Mouse (Mus musculus) thymus, postnatal 0 days (tissue): ENCODE measurements around the gene Arhgef11. TPM values are rescaled to one million over a fixed set of nuclear protein-coding genes. Genes with fewer than 3 reads are reported as not detected.

Source experiments
- DNase-seq: peaks from one replicate; pipeline ENCODE4 v3.0.0-alpha.2; 2015; ENCODE audit warnings: low spot score
- polyA plus RNA-seq: library from polyadenylated mRNA; unstranded; fragments of >200 nt; fragmentation: Nextera tagmentation; extraction: Ambion mirVana; gene quantifications from 2 replicates; pipeline ENCODE4 v1.2.1, GENCODE M21; 2015

The Arhgef11 gene
- polyA plus RNA-seq, 1 experiment from 2014 or later: 4.0 TPM

DNA sequence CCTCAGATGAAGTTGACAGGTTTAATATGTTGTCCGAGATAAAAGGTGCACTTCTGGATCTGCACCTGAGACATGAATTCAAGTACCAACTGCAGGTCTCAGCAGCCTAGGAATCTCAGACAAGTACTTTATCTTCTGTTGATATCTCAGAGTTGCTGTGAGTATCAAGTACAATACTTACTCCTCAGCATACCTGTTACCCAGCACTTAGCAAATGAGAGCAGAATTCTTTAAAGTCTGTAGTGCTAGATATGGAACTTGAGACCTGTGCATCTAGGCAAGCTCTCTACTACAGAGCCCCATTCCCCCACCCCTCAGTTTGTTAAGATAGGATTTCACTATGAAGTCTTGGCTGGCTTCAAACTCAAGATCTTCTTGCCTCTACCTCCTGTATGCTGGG lies 43.9 kb downstream of the Arhgef11 start:
- DNase-seq: no peak

DNA sequence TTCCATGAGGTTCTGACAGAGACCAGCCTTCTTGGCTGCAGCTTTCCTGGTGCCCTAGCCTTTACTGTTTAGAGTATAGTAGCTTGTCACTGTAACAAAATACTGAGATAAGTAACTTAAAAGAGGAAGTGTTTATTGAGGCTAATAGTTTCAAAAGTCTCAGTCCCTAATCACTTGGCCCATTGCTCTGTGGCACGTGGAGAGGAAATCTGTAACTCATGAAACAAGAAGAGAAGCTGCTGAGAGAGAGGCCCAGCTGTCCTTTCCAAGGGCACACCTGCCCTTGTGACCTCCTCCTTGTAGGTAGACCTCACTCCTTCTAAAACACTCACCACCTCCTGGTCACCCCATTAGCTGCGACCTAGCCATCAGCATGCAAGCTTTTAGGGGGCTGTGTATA lies 101.2 kb downstream of the Arhgef11 start:
- DNase-seq: no peak

DNA sequence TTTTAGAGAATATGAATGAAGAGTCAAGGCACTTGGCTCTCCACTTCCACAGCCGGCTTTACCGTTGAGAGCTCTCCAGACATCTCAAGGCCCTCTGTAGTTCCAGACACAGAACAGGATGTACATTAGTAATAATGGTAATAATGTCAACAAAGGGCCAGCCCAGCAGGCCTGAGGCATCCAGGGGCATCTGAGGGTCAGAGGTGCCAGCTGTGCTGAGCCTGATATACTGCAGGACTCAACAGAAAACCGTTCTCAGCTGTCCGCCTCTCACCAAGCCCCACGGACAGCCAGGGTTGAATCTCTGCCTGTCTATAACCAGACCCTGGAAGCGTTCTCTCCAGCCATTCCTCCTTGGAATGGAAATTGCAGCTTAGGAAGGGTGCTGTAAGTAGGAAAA lies 107.2 kb downstream of the Arhgef11 start:
- no peak for DNase-seq

DNA sequence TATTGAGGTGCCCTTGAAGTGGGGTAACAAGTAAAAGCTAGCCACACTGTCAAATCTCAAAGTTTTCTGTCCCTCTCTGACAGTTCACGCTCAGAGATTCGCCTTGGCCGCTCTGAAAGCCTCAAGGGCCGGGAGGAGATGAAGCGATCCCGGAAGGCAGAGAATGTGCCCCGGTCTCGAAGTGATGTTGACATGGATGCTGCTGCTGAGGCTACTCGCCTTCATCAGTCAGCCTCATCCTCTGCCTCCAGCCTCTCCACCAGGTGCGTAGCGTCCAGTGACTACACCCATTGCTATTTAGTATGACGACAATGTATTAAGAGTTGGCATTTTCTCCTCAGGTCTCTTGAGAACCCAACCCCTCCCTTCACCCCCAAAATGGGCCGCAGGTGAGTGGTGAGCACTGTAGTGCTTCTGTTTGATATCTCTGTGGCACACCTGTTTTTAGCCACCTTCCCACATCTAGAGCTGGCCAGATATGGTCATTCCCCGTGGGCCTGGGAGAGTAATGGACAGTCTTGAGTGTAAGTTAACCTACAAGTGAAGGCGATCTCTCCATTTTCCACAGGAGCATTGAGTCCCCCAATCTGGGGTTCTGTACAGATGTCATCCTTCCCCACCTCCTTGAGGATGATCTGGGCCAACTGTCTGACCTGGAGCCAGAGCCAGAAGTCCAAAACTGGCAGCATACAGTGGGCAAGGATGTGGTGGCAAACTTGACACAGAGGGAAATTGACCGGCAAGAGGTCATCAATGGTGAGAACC lies 108.2 kb downstream of the Arhgef11 start:
- no peak for DNase-seq

DNA sequence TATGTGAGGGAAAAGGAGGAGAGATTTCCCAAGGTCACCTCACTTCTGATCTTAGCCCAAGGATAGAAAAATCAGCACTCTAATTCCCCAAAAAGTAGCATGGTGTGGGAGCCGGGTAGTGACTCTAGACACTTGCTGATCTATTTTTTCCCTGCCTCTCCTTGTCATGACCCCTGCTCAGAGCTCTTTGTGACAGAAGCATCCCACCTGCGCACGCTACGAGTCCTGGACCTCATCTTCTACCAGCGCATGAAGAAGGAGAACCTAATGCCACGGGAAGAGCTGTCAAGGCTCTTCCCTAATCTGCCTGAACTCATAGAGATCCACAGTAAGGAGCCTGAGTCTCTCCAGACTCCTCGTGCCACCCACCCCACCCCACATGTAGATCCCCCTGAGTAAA lies 108.8 kb downstream of the Arhgef11 start:
- no peak for DNase-seq

DNA sequence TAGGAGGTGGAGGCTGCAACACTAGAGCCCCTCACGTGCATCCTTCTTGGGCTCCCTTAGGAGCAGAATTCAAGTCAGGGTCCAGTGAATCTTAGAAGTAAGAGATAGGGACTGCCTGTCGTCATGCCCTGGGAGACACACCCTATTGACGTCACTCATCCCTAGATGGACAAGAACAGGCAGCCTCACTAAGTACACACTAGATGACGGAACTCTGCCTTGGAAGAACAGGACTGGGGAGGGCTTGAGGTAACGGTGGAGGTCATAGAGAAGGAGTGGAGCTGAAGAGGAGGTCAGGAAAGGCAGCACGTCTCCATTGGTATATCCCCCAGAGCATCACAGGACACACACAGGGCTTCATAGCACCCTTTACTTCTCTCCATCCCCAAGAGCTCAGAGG lies 111.3 kb downstream of the Arhgef11 start:
- DNase-seq: no peak

DNA sequence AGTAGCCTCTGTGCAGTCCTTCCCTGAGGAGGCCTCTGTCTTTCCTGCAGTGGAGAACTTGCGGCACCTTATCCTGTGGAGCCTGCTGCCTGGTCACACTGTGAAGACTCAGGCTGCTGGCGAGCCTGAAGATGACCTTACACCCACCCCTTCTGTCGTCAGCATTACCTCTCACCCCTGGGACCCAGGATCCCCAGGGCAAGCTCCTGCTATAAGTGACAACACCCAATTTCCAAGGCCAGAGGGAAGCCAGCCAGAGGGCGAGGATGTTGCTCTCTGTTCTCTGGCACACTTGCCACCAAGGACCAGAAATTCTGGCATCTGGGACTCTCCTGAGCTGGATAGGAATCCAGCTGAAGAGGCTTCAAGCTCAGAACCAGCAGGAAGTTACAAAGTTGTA lies 115.7 kb downstream of the Arhgef11 start:
- no peak for DNase-seq

DNA sequence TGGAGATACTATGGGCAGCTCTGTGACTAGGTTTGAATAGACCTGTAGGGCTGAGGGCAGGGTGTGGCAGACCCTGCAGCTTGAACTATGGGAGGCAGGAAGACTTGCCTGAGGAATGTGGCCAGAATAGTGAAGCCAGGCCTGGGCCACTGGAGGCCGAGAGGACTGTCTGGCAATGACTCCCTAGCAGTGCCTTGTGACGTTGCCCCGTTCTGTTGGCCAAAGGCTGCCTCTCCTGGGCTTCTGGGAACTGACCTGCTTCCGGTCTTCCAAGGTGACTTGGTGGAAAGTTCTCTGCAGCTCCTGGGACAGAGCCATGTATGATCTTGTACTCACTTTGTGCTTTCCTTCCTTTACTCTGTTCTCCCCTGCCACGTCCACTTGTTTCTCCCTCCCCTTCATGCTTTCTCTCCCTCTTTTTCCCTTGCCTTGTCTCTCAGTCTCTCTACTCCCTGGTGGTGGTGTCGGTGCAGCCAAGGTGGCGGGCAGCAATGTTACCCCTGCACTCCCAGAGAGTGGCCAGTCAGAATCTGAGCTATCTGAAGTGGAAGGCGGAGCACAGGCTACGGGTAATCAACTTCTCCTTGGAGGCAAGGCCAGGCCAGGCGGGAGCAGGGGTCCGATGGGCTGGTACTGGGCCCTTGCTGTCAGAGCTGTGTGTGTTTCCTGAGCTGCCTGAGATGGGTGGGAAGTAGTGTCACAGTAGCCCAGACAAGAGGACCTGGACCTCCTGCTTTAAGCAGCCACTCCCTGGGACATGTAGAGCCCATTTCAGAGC lies 116.8 kb downstream of the Arhgef11 start:
- DNase-seq: no peak

DNA sequence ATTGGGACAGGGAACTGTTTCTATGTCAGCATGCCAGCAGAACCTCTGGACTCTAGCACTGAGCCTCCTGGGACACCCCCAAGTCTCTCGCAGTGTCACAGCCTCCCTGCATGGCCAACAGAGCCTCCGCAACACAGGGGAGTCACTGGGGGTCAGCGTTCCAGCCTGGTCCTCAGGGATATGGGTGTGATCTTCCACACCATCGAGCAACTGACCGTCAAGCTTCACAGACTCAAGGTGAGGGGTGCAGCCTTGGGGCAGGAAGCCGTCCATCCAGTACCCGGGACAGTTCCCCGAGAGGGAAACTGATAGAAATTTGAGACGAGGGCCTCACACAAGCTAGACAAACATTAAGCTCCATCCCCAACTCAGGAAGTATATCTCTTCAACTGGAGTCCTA lies 118.0 kb downstream of the Arhgef11 start:
- no peak for DNase-seq

DNA sequence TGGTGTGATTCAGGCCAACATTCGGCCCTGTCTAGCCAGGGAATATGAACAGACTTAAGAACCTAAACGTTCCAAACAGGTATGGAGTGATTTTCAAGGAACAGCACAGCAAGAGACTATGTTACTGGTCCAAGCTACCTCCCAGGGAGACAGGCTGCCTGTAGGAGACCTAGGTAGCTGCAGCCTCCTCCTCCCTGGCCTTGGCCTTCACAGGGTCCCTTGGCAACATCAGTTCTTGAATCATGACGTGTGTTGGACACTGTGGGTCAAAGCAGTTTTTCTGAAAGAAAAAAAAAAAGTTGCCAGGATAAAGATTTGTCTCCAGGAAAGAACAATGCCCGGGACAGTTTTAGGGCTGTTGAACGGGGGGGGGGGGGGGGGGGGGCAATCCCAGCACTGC lies 121.5 kb downstream of the Arhgef11 start:
- DNase-seq: no peak

DNA sequence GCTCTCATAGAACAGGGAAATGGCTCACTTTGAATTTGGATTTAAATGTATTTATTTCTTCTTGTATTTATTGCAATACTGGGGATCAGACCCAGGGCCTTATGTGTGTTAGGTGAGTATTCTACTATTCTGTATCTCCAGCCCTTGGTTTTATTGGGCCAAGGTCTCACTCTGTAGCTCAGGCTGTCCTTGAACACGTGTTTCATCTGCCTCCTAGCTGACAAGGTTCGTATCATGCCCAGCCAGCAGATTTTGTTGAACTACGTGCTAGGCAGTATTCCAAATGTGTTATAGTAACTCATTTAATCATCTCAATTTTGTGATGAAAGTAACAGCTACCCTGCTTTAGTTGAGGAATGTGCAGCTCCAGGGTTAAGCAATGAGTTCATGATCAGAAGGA lies 124.7 kb downstream of the Arhgef11 start:
- no peak for DNase-seq

DNA sequence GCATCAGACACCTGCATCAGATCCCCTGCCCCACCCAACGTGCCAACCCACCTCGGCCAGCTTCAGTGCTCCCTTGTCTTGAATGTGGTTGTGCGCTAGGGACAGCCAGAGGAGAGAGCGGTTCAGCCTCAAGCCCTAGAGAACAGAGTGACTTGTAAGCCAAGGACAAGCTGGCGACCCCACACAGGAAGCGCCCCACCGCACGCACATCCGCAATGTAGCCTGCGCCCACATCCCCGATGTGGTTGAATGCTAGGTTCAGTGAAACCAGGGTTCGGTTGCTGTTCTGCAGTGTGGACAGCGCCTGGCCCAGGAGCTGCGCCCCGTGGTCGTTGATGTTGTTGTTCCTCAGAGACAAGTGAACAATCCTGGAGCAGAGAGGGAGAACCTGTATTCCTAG lies 125.4 kb downstream of the Arhgef11 start:
- DNase-seq: peak; percentile 75

DNA sequence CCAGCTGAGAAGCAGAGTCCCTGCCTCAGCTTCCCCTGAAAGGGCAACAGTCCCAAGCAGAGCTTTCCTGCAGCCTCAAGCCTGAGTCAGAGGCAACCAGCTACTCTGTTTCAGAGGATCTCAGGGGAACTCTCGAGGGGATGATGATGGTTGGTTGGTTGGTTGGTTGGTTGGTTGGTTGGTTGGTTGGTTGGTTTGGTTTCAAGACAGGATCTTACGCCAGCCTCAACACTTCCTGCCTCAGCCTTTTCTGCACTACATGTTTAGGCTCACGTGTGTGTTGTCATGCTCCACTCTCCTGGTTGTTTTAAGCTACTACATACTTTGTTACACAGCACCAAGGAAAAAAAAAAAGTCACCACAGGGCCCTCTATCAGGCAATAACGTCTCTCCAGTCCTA lies 126.6 kb downstream of the Arhgef11 start:
- no peak for DNase-seq

DNA sequence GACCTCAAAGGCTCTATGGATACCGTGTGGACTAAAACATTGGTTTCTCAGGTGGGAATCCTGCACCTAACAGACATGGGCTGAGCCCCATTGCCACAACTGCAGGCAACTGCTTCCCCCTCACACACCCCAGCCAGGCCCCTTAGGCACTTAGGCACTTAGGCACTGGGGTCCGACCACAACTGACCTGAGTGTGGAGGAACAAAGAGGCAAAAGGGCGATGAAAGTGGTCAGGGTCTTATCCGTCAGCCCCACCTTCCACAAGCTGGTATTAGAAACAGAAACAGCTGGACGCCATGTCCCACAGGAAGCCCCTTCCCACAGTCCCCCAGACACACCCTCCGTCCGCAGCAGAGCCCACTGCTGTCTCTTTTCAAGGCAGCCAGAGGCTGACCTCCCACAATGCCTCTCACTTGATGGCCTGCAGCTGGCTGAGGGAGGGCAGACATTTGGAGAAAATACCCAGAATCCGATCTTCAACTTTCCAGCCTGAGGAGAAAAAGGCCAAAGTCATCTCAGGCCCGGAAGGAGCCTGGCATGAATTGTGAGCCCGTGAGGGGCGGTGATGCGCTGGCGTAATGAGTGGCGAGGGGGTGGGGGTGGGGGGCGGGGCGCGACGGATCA lies 127.8 kb downstream of the Arhgef11 start:
- DNase-seq: no peak

DNA sequence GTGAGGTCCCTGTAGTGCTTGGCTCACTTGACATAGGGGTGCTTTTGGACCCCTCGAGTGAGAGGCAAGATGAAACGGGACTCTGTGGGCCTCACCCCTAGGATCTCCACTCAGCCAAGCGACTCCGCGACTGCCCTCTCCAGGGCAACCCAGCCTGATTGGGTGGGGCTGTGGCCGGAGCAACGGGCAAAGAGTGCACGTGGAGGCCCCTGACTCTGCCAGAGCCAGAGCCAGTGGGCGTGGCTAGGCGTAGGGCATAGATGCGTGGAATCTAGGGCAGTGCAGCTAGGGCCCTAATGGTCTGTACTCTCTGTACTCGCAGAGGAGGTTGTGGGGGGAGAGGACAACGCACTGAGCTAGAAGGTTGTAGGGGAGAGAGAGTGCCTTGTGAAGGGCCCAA lies 131.1 kb downstream of the Arhgef11 start, which contains the start of gene Lrrc71:
Gene Lrrc71, minus strand, starts transcription at position 195 of the 400 bp plus-strand sequence.
- no peak for DNase-seq

DNA sequence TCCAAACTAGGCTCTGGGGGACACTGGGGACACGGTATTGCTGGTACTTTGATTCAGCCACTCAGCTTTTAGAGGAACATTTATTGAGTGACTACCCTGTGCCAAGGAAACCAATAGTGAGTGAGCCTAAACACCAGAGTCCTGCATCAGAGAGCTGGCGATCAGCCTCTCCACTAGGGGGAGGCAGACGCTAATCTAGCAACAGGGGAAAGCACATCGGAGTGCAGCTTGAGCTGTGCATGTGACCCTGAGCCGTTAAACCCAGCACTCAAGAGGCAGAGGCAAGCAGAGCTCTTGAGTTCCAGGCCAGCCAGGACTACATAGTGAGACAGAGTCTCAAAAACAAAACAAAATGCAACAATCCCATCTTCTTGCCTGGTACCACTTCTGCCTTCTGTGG lies 131.7 kb downstream of the Arhgef11 start:
- peak; percentile 72 for DNase-seq

DNA sequence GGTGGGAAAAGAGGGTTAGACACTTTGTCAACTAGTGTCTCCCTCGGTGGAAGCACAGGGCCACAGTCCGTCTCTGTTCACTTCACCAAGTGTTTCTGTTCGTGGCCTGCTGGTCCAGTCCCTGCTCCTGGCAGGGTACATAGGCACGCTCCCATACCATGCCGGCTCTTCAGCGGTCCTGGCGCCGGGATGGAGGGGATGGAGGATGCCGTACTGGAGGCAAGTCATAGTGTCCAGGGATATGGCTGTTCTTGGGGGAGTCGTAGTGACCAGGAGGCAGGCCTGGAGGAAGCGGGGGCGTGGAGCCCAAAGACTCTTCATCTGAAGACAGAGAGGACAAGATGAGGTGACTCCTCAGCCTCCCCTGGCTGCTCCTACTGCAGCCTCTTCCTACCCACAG lies 132.6 kb downstream of the Arhgef11 start:
- no peak for DNase-seq

DNA sequence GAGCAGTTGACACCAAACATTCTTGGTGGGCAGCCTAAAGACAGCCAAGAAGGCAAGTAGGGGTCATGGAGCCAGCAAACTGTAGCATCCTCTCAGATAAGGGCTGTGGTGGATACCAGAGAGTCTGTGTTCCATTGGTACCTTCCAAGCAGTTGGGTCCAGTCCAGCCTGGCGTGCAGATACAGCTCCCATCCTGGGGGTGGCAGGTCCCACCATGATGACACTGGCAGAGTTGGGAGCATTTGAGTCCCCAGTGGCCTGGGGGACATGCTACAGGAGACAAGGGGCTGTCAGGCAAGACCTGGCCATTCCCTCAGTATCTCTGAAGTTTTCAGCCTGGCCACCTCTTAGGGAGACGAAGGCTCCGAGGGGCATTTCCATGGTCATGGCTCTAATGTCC lies 135.2 kb downstream of the Arhgef11 start:
- DNase-seq: no peak

DNA sequence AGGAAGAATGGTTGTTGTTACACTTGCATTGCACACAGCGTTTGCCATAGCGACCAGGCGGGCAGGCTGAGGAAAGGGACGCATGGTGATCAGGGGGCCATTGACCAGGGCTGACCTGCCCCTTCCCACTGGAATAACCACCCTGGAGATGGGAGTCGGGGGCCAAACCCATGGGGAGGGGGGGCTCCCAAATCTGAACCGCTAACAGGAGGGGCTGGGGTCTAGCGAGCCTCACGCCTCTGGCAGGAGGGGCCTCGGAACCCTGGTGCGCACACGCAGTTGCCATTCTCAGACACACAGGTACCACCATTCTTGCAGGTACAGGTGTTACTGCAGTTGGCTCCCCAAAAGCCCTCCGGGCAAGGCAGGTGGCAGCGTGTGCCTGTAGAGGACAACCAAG lies 136.5 kb downstream of the Arhgef11 start:
- DNase-seq: no peak

DNA sequence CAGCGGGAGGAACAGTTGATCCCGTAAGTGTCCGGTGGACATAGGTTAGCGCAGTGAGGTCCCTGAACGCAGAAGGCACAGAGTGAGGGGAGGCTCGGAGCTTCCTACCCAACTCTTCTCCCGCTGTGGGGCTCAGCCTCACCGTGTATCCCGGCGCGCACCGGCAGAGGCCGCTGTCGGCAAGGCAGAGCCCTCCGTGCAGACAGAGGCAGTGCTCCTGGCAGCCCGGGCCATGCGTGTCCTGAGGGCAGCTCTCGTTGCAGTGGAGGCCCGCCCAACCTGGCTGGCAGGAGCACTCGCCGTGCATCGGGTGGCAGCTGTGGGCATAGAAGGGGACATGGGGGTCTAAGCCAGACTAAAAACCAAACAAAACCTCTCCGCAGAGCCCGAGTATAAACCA lies 138.6 kb downstream of the Arhgef11 start:
- DNase-seq: peak; percentile 75

DNA sequence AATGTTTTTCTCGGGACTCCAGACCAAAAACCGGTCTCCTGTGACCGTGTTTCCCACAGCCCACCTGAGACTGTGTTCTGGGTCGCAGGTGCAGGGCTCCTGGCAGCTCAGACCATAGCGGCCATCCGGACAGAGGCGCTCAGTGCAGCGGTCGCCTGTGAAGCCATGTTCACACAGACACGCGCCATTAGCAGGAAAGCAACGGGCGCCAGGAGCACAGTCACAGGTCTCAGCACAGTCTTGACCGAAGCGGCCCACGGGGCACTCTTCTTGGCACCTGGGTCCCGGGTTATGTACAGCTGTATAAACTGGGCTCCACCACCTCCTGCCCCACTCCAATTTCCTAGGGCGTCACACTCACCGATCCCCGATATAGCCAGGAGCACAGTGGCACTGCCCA lies 139.1 kb downstream of the Arhgef11 start:
- DNase-seq: no peak

DNA sequence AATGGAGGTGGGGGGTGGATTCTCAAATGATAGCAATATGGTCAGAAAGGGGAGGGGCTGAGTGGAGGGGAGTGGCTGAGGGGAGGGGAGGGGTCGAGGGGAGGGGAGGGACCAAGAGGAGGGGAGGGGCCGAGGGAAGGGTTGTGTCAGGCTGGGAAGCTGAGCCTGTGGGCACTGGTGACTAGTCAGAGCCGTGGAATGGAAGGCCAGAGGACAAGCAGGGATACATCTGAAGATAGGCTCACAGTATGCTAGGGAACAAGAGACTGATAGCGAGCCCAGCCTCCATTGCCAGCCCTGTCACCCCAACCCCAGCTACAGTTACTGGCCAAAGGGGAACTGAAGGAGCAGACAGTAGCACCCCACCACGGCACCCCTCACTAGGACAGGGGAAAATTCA lies 141.3 kb downstream of the Arhgef11 start:
- no peak for DNase-seq
